Mouse (Mus musculus) lung, postnatal 36 days (tissue): ENCODE data around the gene Cdk6.
A peak's percentile ranks its signal among the peaks of the same experiment; 100 is the strongest.

Source experiments
- DNase-seq: peaks from one replicate; pipeline ENCODE4 v3.0.0; 2022; ENCODE audit warnings: mixed read lengths

Gene Cdk6

GRCm38 (mm10) chr5:3490358-3490757, 149.1 kb downstream of the Cdk6 start:
- peak; percentile 62 for DNase-seq

GRCm38 (mm10) chr5:3491084-3491483, 149.8 kb downstream of the Cdk6 start:
- DNase-seq = peak; percentile 81

- DNase-seq = peak; percentile 63
Observed at GRCm38 (mm10) chr5:3491883-3492282, 150.6 kb downstream of the Cdk6 start.

- DNase-seq = no peak
Observed at GRCm38 (mm10) chr5:3492776-3493636, 151.7 kb downstream of the Cdk6 start.

- DNase-seq = no peak
Observed at GRCm38 (mm10) chr5:3493968-3494367, 152.7 kb downstream of the Cdk6 start.

GRCm38 (mm10) chr5:3494452-3495187, 153.3 kb downstream of the Cdk6 start:
- peak; percentile 42 for DNase-seq

- DNase-seq = no peak
Observed at GRCm38 (mm10) chr5:3497505-3497925, 156.2 kb downstream of the Cdk6 start.

- no peak for DNase-seq
Observed at GRCm38 (mm10) chr5:3500298-3500697, 159.0 kb downstream of the Cdk6 start.

- no peak for DNase-seq
Observed at GRCm38 (mm10) chr5:3500957-3501563, 159.8 kb downstream of the Cdk6 start.

- DNase-seq = peak; percentile 57
Observed at GRCm38 (mm10) chr5:3501564-3502001, 160.3 kb downstream of the Cdk6 start.

GRCm38 (mm10) chr5:3502610-3503350, 161.5 kb downstream of the Cdk6 start:
- peak; percentile 93 for DNase-seq

GRCm38 (mm10) chr5:3503373-3503772, 162.1 kb downstream of the Cdk6 start:
- DNase-seq = no peak

GRCm38 (mm10) chr5:3503836-3504323, 162.6 kb downstream of the Cdk6 start:
- no peak for DNase-seq

- no peak for DNase-seq
Observed at GRCm38 (mm10) chr5:3504453-3504852, 163.2 kb downstream of the Cdk6 start.

GRCm38 (mm10) chr5:3505553-3505952, 164.3 kb downstream of the Cdk6 start:
- no peak for DNase-seq

GRCm38 (mm10) chr5:3508480-3509381, 167.4 kb downstream of the Cdk6 start:
- no peak for DNase-seq

GRCm38 (mm10) chr5:3509503-3509902, 168.2 kb downstream of the Cdk6 start:
- no peak for DNase-seq

GRCm38 (mm10) chr5:3511097-3511795, 170.0 kb downstream of the Cdk6 start:
- DNase-seq = no peak

- peak; percentile 38 for DNase-seq
Observed at GRCm38 (mm10) chr5:3512584-3512983, 171.3 kb downstream of the Cdk6 start.

- DNase-seq = peak; percentile 25
Observed at GRCm38 (mm10) chr5:3514901-3515311, 173.6 kb downstream of the Cdk6 start.

GRCm38 (mm10) chr5:3515477-3515876, 174.2 kb downstream of the Cdk6 start:
- DNase-seq = no peak
